Mouse (Mus musculus): Measurements from ENCODE around the gene Slc7a8.

DNA sequence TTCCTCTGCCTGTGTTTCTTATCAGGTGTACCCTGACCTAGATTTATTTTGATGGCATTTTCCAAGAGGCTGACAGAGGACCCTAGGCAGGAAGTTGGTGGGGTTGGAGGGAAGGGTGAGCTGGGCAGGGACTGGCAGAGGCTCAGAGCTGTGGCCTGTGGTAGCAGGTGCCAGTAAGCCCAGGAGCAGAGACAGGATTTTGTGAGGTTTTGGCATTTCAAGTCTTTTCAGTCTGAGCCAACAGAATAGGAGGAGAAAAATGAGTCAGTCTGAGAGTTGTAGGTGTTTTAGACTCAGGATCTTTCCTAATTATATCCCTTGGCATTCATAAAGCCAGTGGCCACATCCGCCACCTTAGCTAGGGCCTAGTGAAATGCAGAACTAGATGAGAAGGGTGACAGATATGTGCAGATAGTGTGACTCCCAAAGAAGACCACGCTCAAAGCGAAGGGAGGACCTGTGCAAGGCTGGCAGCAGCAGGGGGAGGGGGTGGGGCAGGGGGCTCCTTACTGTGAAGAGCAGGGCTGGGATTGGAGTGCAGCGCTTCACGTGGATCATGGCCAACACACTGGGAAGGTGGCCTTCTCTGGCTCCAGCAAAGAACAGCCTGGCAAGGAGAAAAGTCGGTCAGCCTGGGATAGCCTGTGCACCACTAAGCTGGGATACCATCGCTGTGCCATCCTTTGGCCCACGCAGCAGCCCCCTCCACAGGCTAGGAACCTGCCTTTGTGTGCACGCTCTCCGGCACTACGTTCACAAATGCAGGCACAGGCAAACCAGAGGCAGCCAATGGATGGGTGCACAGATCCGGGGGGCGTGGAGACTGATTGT is 52.7 kb downstream of the Slc7a8 start:
- TF ChIP-seq CHD2 (IDR thresholded peaks at IDR 0.05; ENCODE audit: low read depth, low read length): no peak
- TF ChIP-seq MAFK (IDR thresholded peaks at IDR 0.05; ENCODE audit: insufficient read depth, low read depth, low read length): no peak

All from ES-E14 (cell line).